Mouse (Mus musculus): Measurements from ENCODE around the gene Clec3b.

The Clec3b gene

GRCm38 (mm10) chr9:123153121-123153520 is 2.4 kb downstream of the Clec3b start:
- DNase-seq (ENCODE audit: low spot score): peak; percentile 35

- peak; percentile 81 for DNase-seq (ENCODE audit: low spot score)
These were observed 6.2 kb downstream of the Clec3b start for GRCm38 (mm10) chr9:123156910-123157361.

DNA sequence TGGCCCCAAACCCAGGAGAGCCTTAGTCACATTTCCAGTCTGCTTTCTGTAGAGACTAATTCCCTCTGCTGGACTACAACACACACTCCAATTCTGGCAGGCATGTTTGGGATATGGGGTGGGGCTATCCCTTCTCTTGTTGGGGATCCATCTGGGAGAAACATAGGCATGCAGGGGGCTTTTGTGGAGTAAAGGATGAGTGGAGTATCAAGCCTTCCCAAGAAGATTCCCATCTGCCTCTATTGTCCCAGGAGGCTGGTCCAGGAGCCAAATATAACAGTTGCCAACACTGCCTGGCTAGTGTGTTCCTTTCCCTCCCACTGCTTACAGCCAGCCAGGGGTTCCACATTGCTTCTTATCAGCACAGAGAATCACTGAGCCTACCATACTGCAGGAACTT is 7.0 kb downstream of the Clec3b start:
- peak; percentile 25 for DNase-seq (ENCODE audit: low spot score)

DNA sequence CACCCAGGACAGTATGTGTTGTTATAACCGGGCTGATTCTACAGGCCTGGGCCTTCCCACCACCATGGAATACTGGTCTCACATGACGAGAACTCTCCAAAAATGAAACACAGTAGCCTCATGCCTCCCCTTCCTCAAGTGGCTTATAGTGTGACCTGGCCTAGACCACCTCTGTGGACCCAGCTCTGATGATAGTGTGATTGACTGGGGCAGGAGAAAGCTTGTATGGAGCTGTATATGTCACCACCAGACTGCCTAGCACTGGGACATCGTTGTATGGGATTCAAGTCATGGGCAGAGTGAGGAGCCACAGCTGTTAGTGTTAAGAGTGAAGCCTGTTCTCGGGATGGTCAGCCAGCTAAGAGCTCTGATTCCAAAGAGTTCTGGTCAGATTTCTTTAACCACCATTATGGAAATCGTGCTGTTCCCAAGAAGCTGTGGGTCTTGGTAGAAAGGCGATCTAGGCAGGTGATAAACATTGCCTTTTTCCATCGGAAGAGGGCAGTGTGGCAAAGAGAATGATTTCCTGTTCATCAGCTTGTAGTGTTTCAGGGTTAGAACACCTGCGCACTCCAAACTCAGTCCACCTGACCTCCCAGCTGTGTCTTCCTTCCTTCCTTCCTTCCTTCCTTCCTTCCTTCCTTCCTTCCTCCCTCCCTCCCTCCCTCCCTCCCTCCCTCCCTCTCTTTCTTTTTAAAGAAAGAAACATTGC is 7.5 kb downstream of the Clec3b start:
- no peak for DNase-seq (ENCODE audit: low spot score)

DNA sequence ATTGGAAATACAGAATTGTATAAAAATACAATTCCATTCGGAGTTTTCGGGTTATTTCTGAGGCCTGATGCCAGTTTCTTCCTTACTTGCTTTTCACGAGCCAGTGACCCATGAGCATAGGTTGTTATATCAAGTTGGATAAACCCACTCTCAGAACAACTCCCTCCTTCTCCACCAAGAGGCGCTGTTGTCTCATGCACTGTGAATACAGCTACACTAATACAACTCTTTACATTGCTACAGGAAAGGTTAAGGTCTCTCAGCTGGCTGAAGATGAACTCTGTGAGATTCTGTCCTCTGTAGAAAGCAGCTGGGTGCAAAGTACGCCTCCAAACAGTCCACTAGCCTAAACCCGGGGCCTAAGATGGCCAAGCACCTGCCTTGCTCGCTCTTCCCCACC is 8.6 kb downstream of the Clec3b start:
- DNase-seq (ENCODE audit: low spot score): peak; percentile 80

GRCm38 (mm10) chr9:123161792-123162191 is 11.0 kb downstream of the Clec3b start:
- no peak for DNase-seq (ENCODE audit: low spot score)

GRCm38 (mm10) chr9:123162985-123163694 is 12.4 kb downstream of the Clec3b start:
- no peak for DNase-seq (ENCODE audit: low spot score)

DNA sequence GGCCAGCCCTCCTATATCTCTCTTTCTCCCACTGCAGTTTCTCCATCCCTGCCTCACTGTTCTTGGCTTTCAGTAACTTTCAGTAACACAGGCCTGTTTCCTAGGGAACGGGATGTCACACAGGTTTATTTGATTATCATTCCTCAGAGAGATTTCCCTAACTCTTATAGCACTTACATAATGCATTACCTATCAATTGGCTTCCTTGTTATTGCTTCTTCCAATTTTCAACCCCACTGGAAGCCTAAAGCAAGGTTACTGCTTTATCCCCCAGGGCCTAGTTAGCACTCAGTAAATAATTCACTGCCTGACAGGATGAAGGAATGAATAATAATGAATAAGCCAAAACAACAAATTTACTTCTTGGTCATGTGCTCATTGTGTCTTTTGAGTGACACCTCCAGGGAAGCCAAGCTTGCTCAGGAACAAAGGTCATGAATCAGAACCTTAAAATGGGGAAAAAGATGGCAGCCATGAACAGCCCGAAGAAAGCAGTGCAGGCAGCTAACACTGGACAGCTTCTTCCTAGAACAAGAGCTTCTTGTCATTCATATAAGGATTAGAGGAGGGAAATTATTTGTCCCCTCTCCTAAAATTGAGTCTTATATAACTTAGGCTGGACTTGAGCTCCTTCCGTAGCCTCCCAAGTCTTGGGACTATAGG is 15.2 kb downstream of the Clec3b start:
- DNase-seq (ENCODE audit: low spot score): no peak

GRCm38 (mm10) chr9:123173760-123174159 is 23.0 kb downstream of the Clec3b start:
- no peak for DNase-seq (ENCODE audit: low spot score)

- no peak for DNase-seq (ENCODE audit: low spot score)
These were observed 23.6 kb downstream of the Clec3b start for GRCm38 (mm10) chr9:123174356-123174755.

GRCm38 (mm10) chr9:123177380-123178048 is 26.8 kb downstream of the Clec3b start:
- no peak for DNase-seq (ENCODE audit: low spot score)

- no peak for DNase-seq (ENCODE audit: low spot score)
These were observed 29.3 kb downstream of the Clec3b start for GRCm38 (mm10) chr9:123180003-123180402.

DNA sequence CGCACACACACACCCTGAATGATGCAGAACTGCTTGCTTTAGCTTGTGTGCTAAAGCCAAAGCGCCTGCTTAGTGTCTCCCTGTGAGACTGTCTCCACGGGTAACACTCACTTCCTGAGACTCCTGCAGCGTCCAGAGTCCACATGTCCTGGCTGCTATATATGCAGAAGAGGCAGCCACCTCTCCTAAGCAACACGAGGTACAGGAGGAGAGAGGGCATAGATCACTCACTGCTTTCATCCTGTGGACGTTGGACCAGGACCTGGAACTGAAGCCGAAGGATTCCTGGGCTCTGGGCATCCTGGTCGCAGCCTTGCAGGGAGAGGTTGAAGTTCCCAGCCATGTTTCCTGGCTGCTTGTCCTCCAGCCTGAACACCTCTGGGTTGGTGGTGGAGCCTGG is 32.5 kb downstream of the Clec3b start:
- no peak for DNase-seq (ENCODE audit: low spot score)

DNA sequence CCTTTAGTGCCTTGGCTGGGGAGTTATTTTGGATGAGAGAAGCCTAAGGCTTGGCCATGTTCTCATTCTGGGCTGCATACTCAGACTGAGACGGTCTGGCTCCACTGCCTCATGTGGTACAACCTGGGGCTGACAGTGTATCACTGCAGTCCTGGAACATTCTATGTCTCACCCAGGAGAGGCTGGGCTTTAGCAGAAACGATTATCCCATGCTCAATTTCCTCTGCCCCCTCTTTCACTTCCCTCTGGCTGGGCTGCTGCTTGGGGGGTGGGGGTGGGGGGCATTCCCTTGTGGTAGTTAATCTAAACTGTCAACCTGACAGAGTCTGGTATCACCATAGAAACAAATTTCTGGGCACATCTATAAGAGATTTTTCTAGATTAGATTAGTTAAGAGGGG is 34.8 kb downstream of the Clec3b start:
- DNase-seq (ENCODE audit: low spot score): no peak

GRCm38 (mm10) chr9:123186151-123186550 is 35.4 kb downstream of the Clec3b start:
- no peak for DNase-seq (ENCODE audit: low spot score)

DNA sequence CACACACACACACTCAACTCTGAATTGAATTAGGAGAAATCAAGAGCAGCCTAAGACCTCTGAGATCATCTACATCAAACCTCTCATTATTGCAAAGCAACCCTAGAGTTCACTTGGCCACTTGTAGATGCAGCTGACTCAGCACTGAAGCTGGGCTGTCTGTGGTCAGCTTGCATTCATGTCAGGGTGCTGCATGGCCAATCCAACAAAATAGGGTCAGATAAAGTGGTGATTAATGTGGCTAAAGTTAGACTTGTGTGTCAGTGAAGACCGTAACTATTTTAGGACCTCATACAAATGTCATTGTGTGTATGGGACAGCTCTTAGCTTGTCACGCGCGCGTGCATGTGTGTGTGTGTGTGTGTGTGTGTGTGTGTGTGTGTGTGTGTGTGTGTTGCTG is 36.8 kb downstream of the Clec3b start:
- no peak for DNase-seq (ENCODE audit: low spot score)

DNA sequence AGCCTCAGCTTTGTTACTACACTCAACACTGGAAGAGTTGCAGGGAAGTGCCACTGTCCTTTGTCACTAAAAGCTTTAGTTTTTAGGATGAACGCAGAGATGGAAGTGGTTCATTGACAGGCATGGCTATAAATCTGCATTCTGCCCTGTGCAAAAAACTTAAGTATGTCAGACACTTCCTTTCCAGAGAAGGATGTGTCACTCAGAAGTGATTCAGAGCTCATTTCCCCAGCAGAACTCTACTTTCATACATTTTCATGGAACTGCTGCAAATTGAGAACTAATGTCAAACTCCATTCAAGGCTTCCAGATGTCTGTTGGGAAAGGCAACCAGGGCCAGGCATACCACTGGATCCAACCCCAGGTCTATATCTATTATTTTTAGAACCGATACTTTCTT is 37.5 kb downstream of the Clec3b start:
- DNase-seq (ENCODE audit: low spot score): no peak

GRCm38 (mm10) chr9:123200116-123200515 is 49.4 kb downstream of the Clec3b start:
- no peak for DNase-seq (ENCODE audit: low spot score)

GRCm38 (mm10) chr9:123206526-123206925 is 55.8 kb downstream of the Clec3b start:
- peak; percentile 29 for DNase-seq (ENCODE audit: low spot score)

DNA sequence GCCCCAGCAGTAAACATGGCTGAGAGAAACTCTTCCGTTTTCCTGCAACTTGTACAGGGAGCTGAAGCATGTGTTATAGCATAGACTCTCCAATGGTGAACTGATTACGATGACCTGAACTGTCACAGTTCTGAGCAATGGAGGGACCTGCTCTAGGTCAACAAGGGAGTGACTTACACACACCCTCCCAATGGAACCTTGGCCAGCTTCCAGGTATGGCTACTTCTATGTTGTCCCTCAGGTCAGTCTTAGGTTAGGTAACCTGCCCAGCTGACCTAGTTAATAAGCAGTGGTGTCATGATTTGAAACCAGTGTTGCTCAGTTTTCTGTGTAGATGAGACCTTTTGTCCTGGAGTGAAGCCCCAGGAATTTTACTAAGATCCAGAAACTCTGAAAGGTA is 56.2 kb downstream of the Clec3b start:
- peak; percentile 75 for DNase-seq (ENCODE audit: low spot score)

Data from urinary bladder, postnatal 14 days (tissue).